Mouse (Mus musculus) urinary bladder, postnatal 14 days (tissue): ENCODE data around the gene Eef1g.

ENCODE experiments used
- DNase-seq: peaks from one replicate; pipeline ENCODE4 v3.0.0; 2021; ENCODE audit warnings: low spot score

The Eef1g gene

DNA sequence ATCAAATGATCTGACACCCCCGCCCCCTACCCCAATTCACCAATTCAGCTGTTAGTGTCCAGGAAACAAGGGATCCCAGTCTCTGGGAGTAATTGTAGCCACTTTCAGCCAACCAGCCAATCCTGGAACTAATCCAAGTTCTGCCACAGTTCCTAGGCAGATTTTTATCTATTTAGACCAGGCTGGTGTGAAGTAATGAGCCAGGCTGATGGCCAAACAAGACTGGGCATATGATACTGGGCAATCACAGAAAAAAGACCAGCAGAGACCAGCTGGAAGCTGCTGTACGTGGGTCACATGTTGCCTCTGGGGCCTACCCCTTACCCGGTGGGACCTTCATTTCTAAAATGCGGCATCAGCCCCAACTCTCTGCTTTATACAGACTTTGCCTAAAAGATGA lies 59.8 kb downstream of the Eef1g start:
- no peak for DNase-seq

DNA sequence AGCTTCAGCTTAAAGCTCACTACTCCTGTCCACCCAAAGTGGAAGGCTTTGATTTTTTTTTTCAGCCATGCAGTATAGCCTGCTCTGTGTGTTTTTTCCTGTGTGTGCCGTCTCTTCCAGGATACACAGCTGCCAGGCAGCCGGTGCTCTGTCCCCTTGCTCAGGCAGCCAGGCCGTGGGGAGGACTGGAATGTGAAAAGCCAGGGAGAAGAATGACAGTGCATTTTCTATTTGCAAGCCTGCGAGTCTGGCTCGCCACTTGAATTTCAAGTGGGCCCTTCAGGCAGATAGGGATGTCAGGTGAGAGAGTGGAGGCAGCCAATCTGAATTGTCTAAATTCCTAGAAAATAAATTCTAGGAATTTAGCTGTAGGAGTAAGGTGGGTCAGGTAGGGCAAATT lies 61.0 kb downstream of the Eef1g start:
- DNase-seq = no peak
